ENCODE assay signal across 8 mouse cellular contexts in genomic region chr8:94874358-94874757, GRCm38 (mm10). TPM values are rescaled to one million over a fixed set of nuclear protein-coding genes. Genes with fewer than 3 reads are reported as not detected.
DNase-seq lines count a peak whose midpoint lies in the region; ATAC-seq and TF ChIP-seq lines count a peak whose summit lies in the region.

No protein-coding gene starts in this region.

- in situ Hi-C loops in ES-E14 (cut with MboI; ENCODE audit: low sequenced_read_pairs in 2 of 2, unreplicated experiment in 2 of 2): no loop called here

- WGBS in heart, embryonic 15.5 days: 7% methylated on average over 6 of the region's 6 CpGs
- WGBS in lung, embryonic 14.5 days: 8% methylated on average over 6 of the region's 6 CpGs

- peak; percentile 67 for ATAC-seq in erythroid progenitor cell, adult 5-6 weeks (replicated peaks; ENCODE audit: low FRiP score, poor library complexity, severe bottlenecking)
- no peak; the same call in 1 of the 2 replicates for ATAC-seq in heart, embryonic 15.5 days (replicated peaks; ENCODE audit: insufficient number of reproducible peaks, insufficient read depth, low FRiP score, low read depth)
- no peak for ATAC-seq in lung, embryonic 14.5 days (ENCODE audit: insufficient read depth)

- no peak overlapping the region for H3K9ac ChIP-seq in ES-E14 (ENCODE audit: insufficient read depth, low read depth, low read length, poor library complexity, severe bottlenecking)
- peak overlapping the region; percentile 72; the same call in 1 of the 2 replicates for H3K9ac ChIP-seq in heart, embryonic 15.5 days
- H3K9ac ChIP-seq in lung, embryonic 14.5 days: no peak overlapping the region

- DNase-seq in ES-E14 (ENCODE audit: low read depth, low spot score): peak; percentile 70
- DNase-seq in brain, adult 2 months (ENCODE audit: low read depth, low spot score): peak; percentile 81
- DNase-seq in kidney, postnatal 10 days: peak; percentile 87
- peak; percentile 86 for DNase-seq in lung, embryonic 14.5 days
- peak; percentile 73 to 79 for DNase-seq in right cerebral cortex, adult 2 months (ENCODE audit: low spot score in 2 of 2)
- peak; percentile 74 for DNase-seq in urinary bladder, postnatal 25 days (ENCODE audit: low spot score)

- H3K4me3 ChIP-seq in ES-E14 (ENCODE audit: insufficient read depth in 1 of 2, low read depth in 1 of 2, low read length in 2 of 2, poor library complexity in 1 of 2, severe bottlenecking in 1 of 2): no peak overlapping the region
- peak overlapping the region; percentile 71 for H3K4me3 ChIP-seq in heart, embryonic 15.5 days
- H3K4me3 ChIP-seq in lung, embryonic 14.5 days (ENCODE audit: low read depth, low read length): peak overlapping the region; percentile 70

- TF ChIP-seq CTCF in lung, embryonic 14.5 days (IDR thresholded peaks at IDR 0.05; ENCODE audit: low read depth): peak; percentile 94

- peaks cover 5 to 20% of the 10 kb centered on the region in 2 experiments; a peak in 2 of 4 replicates for H3K4me1 ChIP-seq in ES-E14 (ENCODE audit: control insufficient read depth in 2 of 2, insufficient read depth in 2 of 2, low read length in 2 of 2, poor library complexity in 1 of 2)
- H3K4me1 ChIP-seq in heart, embryonic 15.5 days (replicated peaks): peaks cover 61% of the 10 kb centered on the region
- peaks cover 34% of the 10 kb centered on the region for H3K4me1 ChIP-seq in lung, embryonic 14.5 days (ENCODE audit: insufficient read depth)

- H3K27me3 ChIP-seq in heart, embryonic 15.5 days: no peaks in the 10 kb centered on the region
- peaks cover 6% of the 10 kb centered on the region; the same call in 1 of the 2 replicates for H3K27me3 ChIP-seq in lung, embryonic 14.5 days (ENCODE audit: insufficient read depth, low read length)

- H3K27ac ChIP-seq in ES-E14 (ENCODE audit: insufficient read depth, low read depth, low read length, poor library complexity, severe bottlenecking): no peak overlapping the region
- no peak overlapping the region for H3K27ac ChIP-seq in heart, embryonic 15.5 days
- no peak overlapping the region for H3K27ac ChIP-seq in lung, embryonic 14.5 days (ENCODE audit: low read depth)

- H3K36me3 ChIP-seq in ES-E14 (ENCODE audit: control insufficient read depth, insufficient read depth, low read length, poor library complexity, severe bottlenecking): no peaks in the 10 kb centered on the region
- H3K36me3 ChIP-seq in heart, embryonic 15.5 days: no peaks in the 10 kb centered on the region
- H3K36me3 ChIP-seq in lung, embryonic 14.5 days (ENCODE audit: insufficient read depth): no peaks in the 10 kb centered on the region

- H3K9me3 ChIP-seq in ES-E14 (ENCODE audit: control insufficient read depth, insufficient read depth, low read depth, low read length): no peaks in the 10 kb centered on the region
- H3K9me3 ChIP-seq in heart, embryonic 15.5 days (replicated peaks): no peaks in the 10 kb centered on the region
- H3K9me3 ChIP-seq in lung, embryonic 14.5 days (ENCODE audit: low read depth, low read length): no peaks in the 10 kb centered on the region

- H3K4me2 ChIP-seq in heart, embryonic 15.5 days: peak overlapping the region; percentile 94
- H3K4me2 ChIP-seq in lung, embryonic 14.5 days: peak overlapping the region; percentile 94

TF ChIP-seq in ES-E14, 5 proteins besides CTCF, POLR2A, EP300 and RAD21:
- no peak for TF ChIP-seq HCFC1 (IDR thresholded peaks at IDR 0.05; ENCODE audit: borderline replicate concordance, insufficient read depth, low read length)
- TF ChIP-seq ZC3H11A (IDR thresholded peaks at IDR 0.05; ENCODE audit: borderline replicate concordance, low read depth, low read length): 0 out of 2 replicates have a peak, but pooled peaks have one; percentile 12
- no peak for TF ChIP-seq ZNF384 (IDR thresholded peaks at IDR 0.05; ENCODE audit: low read depth, low read length)
- no peak for TF ChIP-seq MAFK (IDR thresholded peaks at IDR 0.05; ENCODE audit: insufficient read depth, low read depth, low read length)
- no peak for TF ChIP-seq CHD2 (IDR thresholded peaks at IDR 0.05; ENCODE audit: low read depth, low read length)

RNA-seq across cellular contexts. Expression of gene Dok4, which starts 1.8 kb away (rescaled TPM):
- total RNA-seq in ES-E14 (2012; rRNA removed): 4.3 and 4.9 TPM in 2 replicates
- 12.2 and 13.0 TPM in 2 replicates for total RNA-seq in erythroid progenitor cell, adult 5-6 weeks (2015; ENCODE audit: low replicate concordance)
- 11.0 and 12.8 TPM in 2 replicates for total RNA-seq in erythroid progenitor cell, adult 5-6 weeks (2017; ENCODE audit: low replicate concordance)
- polyA plus RNA-seq in heart, embryonic 15.5 days (2015; fragmentation: Nextera tagmentation; extraction: Ambion mirVana): 22.9 and 31.6 TPM in 2 replicates
- 32.5 and 36.5 TPM in 2 replicates for polyA plus RNA-seq in lung, embryonic 14.5 days (2014; fragmentation: Nextera tagmentation; extraction: Ambion mirVana)

RNA-seq across cellular contexts. Expression of gene Polr2c, which starts 17.1 kb away (rescaled TPM):
- 88.7 and 119 TPM in 2 replicates for total RNA-seq in ES-E14 (2012; rRNA removed)
- total RNA-seq in erythroid progenitor cell, adult 5-6 weeks (2015; ENCODE audit: low replicate concordance): 34.0 and 42.2 TPM in 2 replicates
- 17.5 and 40.3 TPM in 2 replicates for total RNA-seq in erythroid progenitor cell, adult 5-6 weeks (2017; ENCODE audit: low replicate concordance)
- 107 and 122 TPM in 2 replicates for polyA plus RNA-seq in heart, embryonic 15.5 days (2015; fragmentation: Nextera tagmentation; extraction: Ambion mirVana)
- polyA plus RNA-seq in lung, embryonic 14.5 days (2014; fragmentation: Nextera tagmentation; extraction: Ambion mirVana): 162 and 169 TPM in 2 replicates

RNA-seq across cellular contexts. Expression of gene Ciapin1, which starts 36.2 kb away (rescaled TPM):
- 98.5 and 134 TPM in 2 replicates for total RNA-seq in ES-E14 (2012; rRNA removed)
- total RNA-seq in erythroid progenitor cell, adult 5-6 weeks (2015; ENCODE audit: low replicate concordance): 27.4 and 66.7 TPM in 2 replicates
- 36.8 and 46.6 TPM in 2 replicates for total RNA-seq in erythroid progenitor cell, adult 5-6 weeks (2017; ENCODE audit: low replicate concordance)
- 77.7 and 88.6 TPM in 2 replicates for polyA plus RNA-seq in heart, embryonic 15.5 days (2015; fragmentation: Nextera tagmentation; extraction: Ambion mirVana)
- polyA plus RNA-seq in lung, embryonic 14.5 days (2014; fragmentation: Nextera tagmentation; extraction: Ambion mirVana): 96.0 and 105 TPM in 2 replicates

RNA-seq across cellular contexts. Expression of gene Coq9, which starts 36.2 kb away (rescaled TPM):
- total RNA-seq in ES-E14 (2012; rRNA removed): 42.9 and 47.1 TPM in 2 replicates
- total RNA-seq in erythroid progenitor cell, adult 5-6 weeks (2015; ENCODE audit: low replicate concordance): 27.8 and 34.8 TPM in 2 replicates
- 42.1 and 47.1 TPM in 2 replicates for total RNA-seq in erythroid progenitor cell, adult 5-6 weeks (2017; ENCODE audit: low replicate concordance)
- polyA plus RNA-seq in heart, embryonic 15.5 days (2015; fragmentation: Nextera tagmentation; extraction: Ambion mirVana): 163 and 166 TPM in 2 replicates
- polyA plus RNA-seq in lung, embryonic 14.5 days (2014; fragmentation: Nextera tagmentation; extraction: Ambion mirVana): 58.3 and 61.0 TPM in 2 replicates

RNA-seq across cellular contexts. Expression of gene Ccdc102a, which starts 43.5 kb away (rescaled TPM):
- total RNA-seq in ES-E14 (2012; rRNA removed): 10.7 and 11.0 TPM in 2 replicates
- not detected in 2 replicates for total RNA-seq in erythroid progenitor cell, adult 5-6 weeks (2015; ENCODE audit: low replicate concordance)
- total RNA-seq in erythroid progenitor cell, adult 5-6 weeks (2017; ENCODE audit: low replicate concordance): 0.15 and 0.51 TPM in 2 replicates
- 18.6 and 25.1 TPM in 2 replicates for polyA plus RNA-seq in heart, embryonic 15.5 days (2015; fragmentation: Nextera tagmentation; extraction: Ambion mirVana)
- 29.9 and 34.1 TPM in 2 replicates for polyA plus RNA-seq in lung, embryonic 14.5 days (2014; fragmentation: Nextera tagmentation; extraction: Ambion mirVana)

Comparison
In these comparisons a context has a peak if more than half of its experiments do, and no peak if none do; other contexts are left out.
1. H3K4me3 ChIP-seq: peak in heart, embryonic 15.5 days (single experiment) and lung, embryonic 14.5 days (single experiment); none in ES-E14 (0 of 2).
2. Peak in every context shown above with its lines, with median percentiles within 50 percentile points of each other: DNase-seq.